Mouse (Mus musculus) heart, embryonic 16.5 days (tissue): Measurements from ENCODE around the gene Flad1. TPM values are rescaled to one million over a fixed set of nuclear protein-coding genes. Genes with fewer than 3 reads are reported as not detected.

Source experiments
- ATAC-seq: fragments of 200-750 bp; cut with Nextera tagmentation; replicated peaks from 2 replicates; pipeline ENCODE4 v1.8.0; 2017; ENCODE audit warnings: moderate number of reproducible peaks; ENCODE audit not compliant: insufficient read depth, low FRiP score; ENCODE audit errors: extremely low read depth
- H3K27ac ChIP-seq: fragments of 300-500 bp; sonication (generic); 2 replicates; pipeline ENCODE4 v1.5.1; 2014; ENCODE audit warnings: mild to moderate bottlenecking, low read length, control low read depth, moderate library complexity
- H3K27me3 ChIP-seq: fragments of 300-500 bp; sonication (generic); 2 replicates; pipeline ENCODE4 v1.6.1; 2014; ENCODE audit warnings: low read length, mixed read lengths; ENCODE audit not compliant: control insufficient read depth, insufficient read depth
- H3K36me3 ChIP-seq: fragments of 300-500 bp; sonication (generic); 2 replicates; pipeline ENCODE4 v1.6.1; 2014; ENCODE audit not compliant: control insufficient read depth, insufficient read depth
- H3K4me1 ChIP-seq: fragments of 300-500 bp; sonication (generic); 2 replicates; pipeline ENCODE4 v1.6.1; 2014; ENCODE audit warnings: low read length, mixed read lengths; ENCODE audit not compliant: control insufficient read depth, insufficient read depth
- H3K4me2 ChIP-seq: fragments of 300-500 bp; sonication (generic); 2 replicates; pipeline ENCODE4 v1.6.1; 2014; ENCODE audit warnings: low read depth, mild to moderate bottlenecking, control low read depth, low read length
- H3K4me3 ChIP-seq: fragments of 300-500 bp; sonication (generic); 2 replicates; pipeline ENCODE4 v1.5.1; 2014; ENCODE audit warnings: mild to moderate bottlenecking, control low read depth, low read length
- H3K9ac ChIP-seq: fragments of 300-500 bp; sonication (generic); 2 replicates; pipeline ENCODE4 v1.6.1; 2014; ENCODE audit warnings: low read length, control low read depth
- H3K9me3 ChIP-seq: fragments of 300-500 bp; sonication (generic); replicated peaks from 2 replicates; pipeline ENCODE4 v1.6.1; 2016; ENCODE audit warnings: low read length; ENCODE audit not compliant: control insufficient read depth
- WGBS: fragments of 180-500 bp; shearing (Covaris S2); extraction: QIAGEN DNeasy Blood & Tissue Kit; methylation state at CpG from one replicate; pipeline ENCODE4 v1.1.7; 2014; 5-methylcytosine and 5-hydroxymethylcytosine counted together
- polyA plus RNA-seq: library from polyadenylated mRNA; unstranded; fragments of >200 nt; fragmentation: Nextera tagmentation; extraction: Ambion mirVana; gene quantifications from 2 replicates; pipeline ENCODE4 v1.2.1, GENCODE M21; 2015

Gene Flad1
- polyA plus RNA-seq, 1 experiment from 2014 or later, result 38.8 TPM

DNA sequence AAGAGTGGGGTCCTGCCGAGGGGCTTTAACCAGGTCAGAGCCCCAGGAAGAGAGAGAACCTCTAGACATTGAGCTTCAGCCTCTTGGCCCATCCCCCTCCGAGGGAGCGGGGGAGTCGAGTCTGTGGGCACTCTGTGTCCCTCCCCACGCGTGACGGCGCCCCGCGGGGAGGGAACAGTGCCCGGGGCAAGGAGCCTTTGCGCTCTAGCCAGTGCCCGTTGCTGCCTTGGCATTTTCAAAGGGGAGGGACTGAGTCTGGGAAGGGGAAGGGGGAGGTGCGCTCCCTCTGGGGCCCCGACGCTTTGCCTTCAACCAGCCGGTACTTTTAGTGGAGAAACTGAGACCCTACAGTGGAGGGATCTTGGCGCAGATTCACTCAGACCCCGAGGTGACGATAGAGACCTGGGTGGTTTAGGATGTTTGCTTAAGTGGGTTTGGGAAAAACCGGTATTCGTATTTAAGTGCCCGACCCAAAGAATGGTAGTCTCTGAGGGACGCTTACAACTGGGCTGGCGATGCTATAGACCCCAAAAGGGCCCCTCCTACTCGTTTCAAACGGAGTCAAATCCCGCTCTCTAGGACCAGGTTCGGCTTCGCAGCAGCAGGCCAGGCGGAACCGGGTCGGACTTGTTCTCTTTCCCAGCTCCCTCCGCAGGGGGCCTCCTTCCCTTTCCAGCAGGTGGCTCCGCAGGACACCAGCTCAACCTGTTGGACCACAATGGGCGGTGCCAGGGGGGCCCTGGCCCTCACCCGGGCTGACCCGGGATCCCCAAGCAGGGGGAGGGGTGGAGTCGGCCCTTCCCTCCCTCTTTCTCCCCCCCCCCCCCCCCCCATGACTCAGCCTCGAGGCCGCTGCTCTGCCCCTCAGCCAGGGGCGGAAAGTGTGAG, 17.4 kb downstream of the Flad1 start, which contains the start of gene Zbtb7b:
Gene Zbtb7b (minus strand): TSS at position 771 of the 888 bp plus-strand sequence.
- no peaks in the 10 kb centered on the region for H3K36me3 ChIP-seq
- peak within 1 kb of the TSS; percentile 90 for H3K4me2 ChIP-seq
- peaks cover 28% of the 10 kb centered on the region for H3K4me1 ChIP-seq
- no peaks in the 10 kb centered on the region for H3K9me3 ChIP-seq
- ATAC-seq, result peak; percentile 61
- no peaks in the 10 kb centered on the region for H3K27me3 ChIP-seq
- peak within 1 kb of the TSS; percentile 77 for H3K4me3 ChIP-seq
- H3K27ac ChIP-seq, result peak within 1 kb of the TSS; percentile 97
- WGBS, result under 1% methylated on average over 40 of the region's 42 CpGs
- H3K9ac ChIP-seq, result peak within 1 kb of the TSS; percentile 78

GRCm38 (mm10) chr3:89393605-89394004, 18.1 kb downstream of the Flad1 start:
- Histone ChIP-seq H3K4me3 (peak overlapping the region; percentile 77), H3K36me3 (no peaks in the 10 kb centered on the region), H3K9me3 (no peaks in the 10 kb centered on the region), H3K9ac (peak overlapping the region; percentile 88), H3K27ac (peak overlapping the region; percentile 97), H3K4me2 (peak overlapping the region; percentile 90), H3K27me3 (no peaks in the 10 kb centered on the region), H3K4me1 (peaks cover 28% of the 10 kb centered on the region)
- peak; percentile 93 for ATAC-seq
- under 1% methylated on average over 15 of the region's 15 CpGs for WGBS

DNA sequence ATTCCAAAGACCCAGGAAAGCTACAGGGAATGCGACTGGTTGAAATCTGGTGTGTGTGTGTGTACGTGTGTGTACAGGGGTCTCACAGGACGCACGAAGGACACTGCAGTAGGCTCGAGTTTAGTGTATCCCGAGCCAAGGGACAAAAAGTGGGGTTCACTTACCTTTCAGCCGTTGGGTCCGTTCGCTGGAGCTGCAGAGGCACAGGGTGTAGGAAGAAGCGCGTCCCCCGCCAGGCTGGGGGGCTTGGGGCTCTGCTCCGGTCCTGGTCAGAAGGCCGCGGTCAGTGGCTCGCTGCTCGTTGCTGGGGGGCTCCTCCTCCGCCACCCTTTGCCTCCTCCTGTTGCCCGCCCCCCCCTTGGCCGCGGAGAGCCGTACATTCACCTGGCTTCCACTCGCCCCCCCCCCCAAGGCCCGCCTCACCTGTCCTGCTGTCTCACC, 18.8 kb downstream of the Flad1 start:
- Histone ChIP-seq H3K4me2 (peak overlapping the region; percentile 90), H3K27me3 (no peaks in the 10 kb centered on the region), H3K4me1 (peaks cover 28% of the 10 kb centered on the region), H3K4me3 (peak overlapping the region; percentile 77), H3K27ac (peak overlapping the region; percentile 73), H3K36me3 (no peaks in the 10 kb centered on the region), H3K9me3 (no peaks in the 10 kb centered on the region), H3K9ac (peak overlapping the region; percentile 88)
- under 1% methylated on average over 22 of the region's 24 CpGs for WGBS
- ATAC-seq, result no peak

DNA sequence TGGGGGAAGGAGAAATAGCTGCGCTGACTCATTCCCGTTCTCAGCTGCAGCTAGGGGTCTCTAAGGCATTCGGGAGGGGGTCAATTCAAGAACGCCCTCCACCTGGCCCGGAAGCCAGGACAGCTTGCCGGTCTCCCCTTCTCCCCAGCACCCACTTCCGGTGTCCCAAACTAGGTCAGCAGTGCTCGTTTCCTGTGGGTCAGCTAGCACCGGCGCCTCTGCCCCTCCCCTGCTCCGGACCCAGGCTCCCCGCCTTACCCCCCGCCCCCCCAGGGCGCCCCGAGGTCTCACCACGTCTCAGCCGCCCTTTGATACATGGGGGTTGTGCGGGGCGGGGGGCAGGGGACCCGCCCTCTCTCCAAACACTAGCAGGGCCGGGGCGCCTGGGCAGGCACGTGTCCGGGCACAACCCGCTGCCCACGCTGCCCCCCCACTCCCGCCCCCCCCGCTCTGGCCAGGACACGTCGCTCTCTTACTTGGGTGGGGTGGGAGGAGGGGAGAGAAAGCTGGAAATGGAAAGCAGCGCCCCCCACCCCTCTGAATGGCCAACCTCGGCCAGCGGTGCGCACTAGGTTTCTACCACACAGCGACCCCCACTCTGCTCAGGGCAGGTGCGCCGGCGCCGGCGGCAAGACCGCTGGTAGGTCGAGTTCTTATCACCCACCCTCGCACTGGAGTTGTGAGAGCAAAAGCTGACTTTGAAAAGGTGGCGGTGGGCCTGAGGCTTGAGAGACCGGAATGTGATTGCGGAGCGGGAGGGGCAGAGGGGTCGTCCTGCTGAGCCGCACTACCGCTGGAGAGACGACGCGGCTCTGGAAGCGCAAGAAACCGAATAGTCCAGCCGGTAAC, 19.8 kb downstream of the Flad1 start:
- ATAC-seq, result no peak
- Histone ChIP-seq H3K4me2 (peak overlapping the region; percentile 90), H3K36me3 (no peaks in the 10 kb centered on the region), H3K4me1 (peaks cover 29% of the 10 kb centered on the region), H3K4me3 (peak overlapping the region; percentile 77), H3K9ac (peak overlapping the region; percentile 88), H3K27me3 (no peaks in the 10 kb centered on the region), H3K9me3 (no peaks in the 10 kb centered on the region), H3K27ac (peak overlapping the region; percentile 73)
- under 1% methylated on average over 55 of the region's 56 CpGs for WGBS

DNA sequence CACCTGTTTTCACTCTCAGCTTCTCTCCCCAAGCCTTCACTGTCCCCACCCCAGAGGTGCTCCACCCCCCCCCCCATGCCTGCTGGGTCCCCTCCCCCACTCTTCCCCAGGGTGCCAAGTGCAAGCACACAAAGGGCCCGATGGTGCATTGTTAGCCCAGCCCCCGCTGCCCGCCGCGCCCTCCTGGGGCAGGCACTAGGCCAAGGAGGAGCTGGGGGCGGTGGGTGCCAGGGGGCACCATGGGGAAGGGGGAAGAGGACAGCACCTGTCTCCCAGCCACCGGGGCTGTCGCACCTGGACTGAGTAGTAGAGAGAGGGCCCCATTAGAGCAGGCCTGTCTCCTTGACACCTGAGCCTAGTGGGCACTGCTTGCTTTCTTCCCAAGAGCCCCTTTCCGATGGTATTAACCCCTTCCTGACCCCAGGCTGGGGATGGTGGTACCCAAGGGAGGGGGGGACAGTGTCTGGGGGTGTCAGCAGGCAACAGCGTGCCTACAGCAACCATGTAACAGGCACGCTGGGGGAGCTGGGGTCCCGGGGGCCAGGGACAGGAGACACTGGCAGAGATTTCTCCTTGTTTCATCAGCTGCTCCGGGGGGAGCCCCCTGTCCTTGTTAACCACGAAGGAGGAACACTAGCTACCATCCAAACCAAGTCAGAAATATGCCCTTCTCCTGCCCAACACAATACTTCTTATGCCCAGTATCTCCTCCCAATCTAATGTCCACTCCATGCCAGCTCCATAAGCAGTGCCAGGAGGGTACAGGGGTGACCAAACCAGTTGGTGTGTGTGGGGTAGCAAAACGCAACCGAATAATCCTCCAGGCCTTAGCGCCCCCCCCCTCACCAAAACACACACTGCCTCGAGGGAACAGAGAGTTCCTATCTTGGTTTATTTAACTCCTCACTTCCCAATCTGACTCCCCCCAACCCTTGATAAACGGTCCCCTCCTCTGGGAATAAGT, 20.7 kb downstream of the Flad1 start:
- no peak for ATAC-seq
- Histone ChIP-seq H3K9me3 (no peaks in the 10 kb centered on the region), H3K4me1 (peaks cover 24% of the 10 kb centered on the region), H3K9ac (peak overlapping the region; percentile 88), H3K36me3 (no peaks in the 10 kb centered on the region), H3K4me3 (peak overlapping the region; percentile 77), H3K27ac (peak overlapping the region; percentile 73), H3K27me3 (no peaks in the 10 kb centered on the region), H3K4me2 (peak overlapping the region; percentile 90)
- 16% methylated on average over 19 of the region's 19 CpGs for WGBS

GRCm38 (mm10) chr3:89390111-89390515, 21.6 kb downstream of the Flad1 start:
- ATAC-seq, result no peak
- peaks cover 15% of the 10 kb centered on the region for H3K4me1 ChIP-seq
- no peaks in the 10 kb centered on the region for H3K27me3 ChIP-seq
- 27% methylated on average over 5 of the region's 5 CpGs for WGBS
- no peaks in the 10 kb centered on the region for H3K9me3 ChIP-seq
- no peak overlapping the region for H3K4me2 ChIP-seq
- H3K9ac ChIP-seq, result no peak overlapping the region
- H3K36me3 ChIP-seq, result no peaks in the 10 kb centered on the region
- H3K4me3 ChIP-seq, result no peak overlapping the region
- peak overlapping the region; percentile 73 for H3K27ac ChIP-seq

- Histone ChIP-seq H3K4me1 (peaks cover 15% of the 10 kb centered on the region), H3K4me2 (no peak overlapping the region), H3K9ac (no peak overlapping the region), H3K27ac (no peak overlapping the region), H3K4me3 (no peak overlapping the region), H3K36me3 (no peaks in the 10 kb centered on the region), H3K27me3 (no peaks in the 10 kb centered on the region), H3K9me3 (no peaks in the 10 kb centered on the region)
- WGBS, result 56% methylated on average over 6 of the region's 6 CpGs
- ATAC-seq, result no peak
These were observed 22.5 kb downstream of the Flad1 start for GRCm38 (mm10) chr3:89388901-89389740.
